Mouse (Mus musculus): Measurements from ENCODE around the gene Nuak2. TPM values are rescaled to one million over a fixed set of nuclear protein-coding genes. Genes with fewer than 3 reads are reported as not detected.
"Not testable (repeated sequence)": the region's sequence is repeated elsewhere in the genome, so short reads cannot be mapped to it uniquely, and the experiment has no call there.

Nuak2 gene
- polyA plus RNA-seq (2015; fragmentation: Nextera tagmentation; extraction: Ambion mirVana): 11.1 and 12.8 TPM in 2 replicates

DNA sequence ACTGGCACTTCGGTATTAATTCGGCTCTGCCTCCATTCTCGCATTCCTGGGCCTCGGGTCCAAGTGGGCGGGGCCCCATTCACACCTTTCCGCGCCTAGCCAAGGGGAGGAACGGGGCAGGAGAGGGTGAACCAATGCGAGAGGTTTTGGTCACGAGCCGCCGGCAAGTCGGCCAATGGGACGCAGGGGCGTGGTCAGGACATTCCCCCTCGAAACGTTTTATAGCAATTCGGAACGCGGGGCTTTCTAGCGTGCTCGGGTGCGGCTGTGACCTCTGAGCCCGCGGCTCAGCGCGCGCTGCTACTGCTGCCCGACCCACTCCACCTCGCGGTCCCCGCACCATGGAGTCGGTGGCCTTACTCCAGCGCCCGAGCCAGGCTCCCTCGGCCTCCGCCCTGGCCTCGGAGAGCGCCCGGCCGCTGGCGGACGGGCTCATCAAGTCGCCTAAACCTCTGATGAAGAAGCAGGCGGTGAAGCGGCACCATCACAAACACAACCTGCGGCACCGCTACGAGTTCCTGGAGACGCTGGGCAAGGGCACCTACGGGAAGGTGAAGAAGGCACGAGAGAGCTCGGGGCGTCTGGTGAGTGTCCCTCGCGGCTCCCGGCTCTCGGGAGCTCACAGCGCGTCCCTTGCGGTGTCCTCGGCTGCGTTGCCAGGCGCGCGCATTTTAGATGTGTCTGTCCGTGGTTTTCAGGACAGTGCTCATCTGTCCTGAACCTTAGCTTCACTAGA, at the start of gene Nuak2:
Gene Nuak2 (plus strand): TSS at position 238 of the 736 bp plus-strand sequence.
- peak; percentile 93 for ATAC-seq
- peak within 1 kb of the TSS; percentile 57 for H3K27ac ChIP-seq (ENCODE audit: low read depth, low read length)

DNA sequence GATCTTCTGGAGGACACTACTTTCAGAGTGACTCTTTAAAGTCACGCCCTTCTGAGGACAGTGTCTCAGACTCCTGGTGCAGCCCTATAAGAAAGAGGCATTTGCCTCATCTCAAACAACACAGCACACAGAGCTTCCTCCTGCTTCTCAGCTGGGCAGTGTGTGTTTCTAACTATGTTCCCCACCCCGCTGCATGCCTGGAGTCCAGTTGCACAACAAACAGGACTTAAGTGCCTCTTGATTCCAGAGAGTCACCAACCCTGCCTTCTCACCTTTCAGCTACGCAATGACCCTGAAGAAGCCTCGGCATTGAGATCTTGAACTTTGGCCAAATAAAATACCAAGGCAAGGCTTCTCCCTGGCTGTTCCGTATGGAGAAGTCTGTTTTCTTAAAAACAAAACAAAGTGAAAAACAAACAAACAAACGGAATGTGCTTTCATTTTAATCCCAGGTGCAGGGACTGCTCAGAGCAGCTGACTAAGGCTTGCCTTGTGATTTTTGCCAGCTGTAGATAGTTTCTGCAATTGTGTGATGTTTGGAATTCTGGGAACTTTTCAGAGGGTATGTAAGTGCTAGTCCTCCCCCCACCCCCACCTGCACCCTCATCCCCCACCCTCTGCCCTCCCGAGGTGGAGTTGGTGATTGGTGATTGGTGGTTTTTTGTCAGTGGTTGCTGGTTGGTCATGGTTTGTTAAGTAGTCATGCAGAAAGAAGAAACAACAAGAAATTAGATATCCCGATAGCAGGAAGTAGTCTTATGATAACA, 49.0 kb upstream of the Nuak2 start:
- ATAC-seq: no peak
- Histone ChIP-seq H3K9ac (ENCODE audit: low read depth, low read length) (no peak overlapping the region), H3K4me2 (ENCODE audit: low read length) (no peak overlapping the region), H3K4me1 (ENCODE audit: control insufficient read depth, insufficient read depth, low read depth, low read length) (no peaks in the 10 kb centered on the region; the same call in none of the 2 replicates), H3K9me3 (ENCODE audit: control insufficient read depth, low read length) (no peaks in the 10 kb centered on the region), H3K4me3 (ENCODE audit: low read length) (no peak overlapping the region), H3K36me3 (ENCODE audit: control insufficient read depth, insufficient read depth, low read length) (no peaks in the 10 kb centered on the region), H3K27me3 (replicated peaks; ENCODE audit: control insufficient read depth, insufficient read depth, low read length) (no peaks in the 10 kb centered on the region), H3K27ac (ENCODE audit: low read depth, low read length) (no peak overlapping the region)
- WGBS: 61% methylated on average over 8 of the region's 8 CpGs

More for the DNA sequence above, at the start of gene Nuak2:
- Histone ChIP-seq H3K9me3 (ENCODE audit: control insufficient read depth, low read length) (no peaks in the 10 kb centered on the region), H3K9ac (ENCODE audit: low read depth, low read length) (peak within 1 kb of the TSS; percentile 74), H3K4me1 (ENCODE audit: control insufficient read depth, insufficient read depth, low read depth, low read length) (peaks cover 36% of the 10 kb centered on the region), H3K4me2 (ENCODE audit: low read length) (peak within 1 kb of the TSS; percentile 93), H3K4me3 (ENCODE audit: low read length) (peak within 1 kb of the TSS; percentile 63), H3K36me3 (ENCODE audit: control insufficient read depth, insufficient read depth, low read length) (no peaks in the 10 kb centered on the region), H3K27me3 (replicated peaks; ENCODE audit: control insufficient read depth, insufficient read depth, low read length) (no peaks in the 10 kb centered on the region)
- WGBS: under 1% methylated on average over 66 of the region's 67 CpGs

DNA sequence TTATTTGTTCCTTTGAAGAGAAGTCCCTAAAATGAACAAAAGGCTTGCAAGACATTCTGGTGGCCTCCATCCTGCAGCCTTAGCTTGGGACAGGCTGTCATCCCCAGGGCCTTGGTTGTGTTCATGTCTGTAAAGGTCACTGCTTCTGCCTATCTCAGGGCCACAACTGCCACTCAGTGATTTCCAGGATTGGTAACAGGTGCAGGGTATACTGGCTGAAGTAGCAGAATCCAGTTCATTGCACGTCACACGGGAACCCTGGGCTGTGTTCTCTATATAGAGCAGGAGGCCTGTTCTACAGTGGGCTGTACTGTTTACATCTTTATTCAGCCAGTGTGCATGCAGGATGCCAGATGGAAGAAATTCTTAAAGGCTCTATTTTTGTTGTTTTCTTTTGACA, 48.0 kb upstream of the Nuak2 start:
- no peaks in the 10 kb centered on the region for H3K27me3 ChIP-seq (replicated peaks; ENCODE audit: control insufficient read depth, insufficient read depth, low read length)
- H3K4me3 ChIP-seq (ENCODE audit: low read length): no peak overlapping the region
- no peak overlapping the region for H3K4me2 ChIP-seq (ENCODE audit: low read length)
- no peaks in the 10 kb centered on the region for H3K9me3 ChIP-seq (ENCODE audit: control insufficient read depth, low read length)
- no peaks in the 10 kb centered on the region; the same call in none of the 2 replicates for H3K4me1 ChIP-seq (ENCODE audit: control insufficient read depth, insufficient read depth, low read depth, low read length)
- no peaks in the 10 kb centered on the region for H3K36me3 ChIP-seq (ENCODE audit: control insufficient read depth, insufficient read depth, low read length)
- no peak for ATAC-seq
- WGBS: 45% methylated on average over 2 of the region's 2 CpGs
- H3K27ac ChIP-seq (ENCODE audit: low read depth, low read length): no peak overlapping the region
- H3K9ac ChIP-seq (ENCODE audit: low read depth, low read length): no peak overlapping the region

DNA sequence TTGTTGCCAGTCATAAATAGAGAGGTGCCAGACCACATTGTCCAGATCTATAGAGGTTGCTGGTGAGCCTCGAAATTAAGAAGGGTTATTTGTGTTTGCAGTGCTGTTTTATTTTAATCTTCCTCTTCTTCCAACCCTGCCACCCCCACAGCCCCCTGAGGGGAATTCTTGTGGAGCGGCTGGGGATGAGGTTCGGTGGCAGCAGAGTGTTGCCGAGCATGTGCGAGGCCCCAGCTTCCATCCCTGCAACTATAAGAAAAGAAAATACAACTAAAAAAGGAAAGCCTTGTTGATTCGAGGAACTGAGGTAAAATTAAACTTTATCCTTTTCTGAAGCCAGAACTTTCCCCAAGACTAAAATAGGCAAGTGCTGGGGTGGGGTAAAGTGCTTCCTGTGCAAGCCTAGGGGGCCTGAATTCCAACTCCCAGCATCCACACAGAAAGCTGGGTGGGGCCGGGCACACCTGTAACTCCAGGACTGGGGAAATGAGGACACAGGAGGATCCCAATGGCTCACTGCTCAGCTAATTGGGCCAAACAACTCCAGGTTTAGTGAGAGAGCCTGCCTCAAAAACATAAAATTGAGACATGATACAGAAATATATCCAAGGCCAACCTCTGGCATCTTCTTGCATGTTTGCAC, 47.4 kb upstream of the Nuak2 start:
- H3K4me2 ChIP-seq (ENCODE audit: low read length): no peak overlapping the region
- no peaks in the 10 kb centered on the region for H3K27me3 ChIP-seq (replicated peaks; ENCODE audit: control insufficient read depth, insufficient read depth, low read length)
- no peak overlapping the region for H3K27ac ChIP-seq (ENCODE audit: low read depth, low read length)
- H3K9ac ChIP-seq (ENCODE audit: low read depth, low read length): no peak overlapping the region
- no peaks in the 10 kb centered on the region for H3K9me3 ChIP-seq (ENCODE audit: control insufficient read depth, low read length)
- WGBS: 69% methylated on average over 7 of the region's 7 CpGs
- ATAC-seq: no peak
- H3K4me3 ChIP-seq (ENCODE audit: low read length): no peak overlapping the region
- no peaks in the 10 kb centered on the region for H3K36me3 ChIP-seq (ENCODE audit: control insufficient read depth, insufficient read depth, low read length)
- no peaks in the 10 kb centered on the region; the same call in none of the 2 replicates for H3K4me1 ChIP-seq (ENCODE audit: control insufficient read depth, insufficient read depth, low read depth, low read length)

DNA sequence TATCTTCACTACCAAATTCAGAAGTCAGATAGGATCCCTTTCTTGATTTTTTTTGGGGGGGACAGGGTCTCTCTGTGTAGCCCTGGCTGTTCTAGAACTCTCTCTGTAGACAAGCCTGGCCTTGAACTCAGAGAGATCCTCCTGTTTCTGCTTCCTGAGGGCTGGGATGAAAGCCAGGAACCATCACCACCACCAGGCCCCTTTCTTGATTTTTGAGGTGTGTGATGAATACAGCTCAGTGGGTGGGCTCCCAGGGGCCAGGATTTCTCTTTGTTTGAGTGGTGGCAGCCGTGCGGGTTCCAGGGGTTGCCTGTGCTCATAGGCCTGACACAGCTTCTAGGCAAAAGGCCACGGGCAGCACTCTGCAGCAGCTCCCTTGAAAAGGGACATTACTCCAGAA, 44.7 kb upstream of the Nuak2 start:
- H3K9ac ChIP-seq (ENCODE audit: low read depth, low read length): no peak overlapping the region
- WGBS: 42% methylated on average over 3 of the region's 3 CpGs
- no peak for ATAC-seq

DNA sequence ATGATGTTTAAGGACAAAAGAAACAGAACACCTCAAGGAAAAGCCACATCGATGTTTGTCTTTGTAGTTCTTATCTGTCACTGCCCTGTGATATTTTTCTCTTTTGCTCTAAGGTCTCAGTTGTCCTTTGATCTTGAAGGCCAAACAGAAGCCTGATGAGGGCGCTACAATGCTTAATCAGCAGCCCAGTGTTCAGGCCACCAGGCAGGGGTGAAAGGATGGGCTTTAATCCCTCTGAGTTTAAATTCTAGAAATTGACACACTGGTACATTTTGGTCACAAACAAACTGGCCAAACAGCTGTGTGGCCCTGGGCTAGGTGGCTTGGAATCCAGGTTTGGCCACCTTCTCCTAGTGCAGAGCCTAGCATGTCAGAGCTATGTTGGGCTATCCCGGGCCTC, 39.2 kb upstream of the Nuak2 start:
- no peak for ATAC-seq
- Histone ChIP-seq H3K4me2 (ENCODE audit: low read length) (no peak overlapping the region), H3K4me3 (ENCODE audit: low read length) (no peak overlapping the region), H3K36me3 (ENCODE audit: control insufficient read depth, insufficient read depth, low read length) (no peaks in the 10 kb centered on the region), H3K9me3 (ENCODE audit: control insufficient read depth, low read length) (no peaks in the 10 kb centered on the region), H3K4me1 (ENCODE audit: control insufficient read depth, insufficient read depth, low read depth, low read length) (peaks cover 3% of the 10 kb centered on the region), H3K9ac (ENCODE audit: low read depth, low read length) (no peak overlapping the region), H3K27ac (ENCODE audit: low read depth, low read length) (no peak overlapping the region), H3K27me3 (replicated peaks; ENCODE audit: control insufficient read depth, insufficient read depth, low read length) (no peaks in the 10 kb centered on the region)
- WGBS: 84% methylated on average over 3 of the region's 3 CpGs

More for the DNA sequence above, 44.7 kb upstream of the Nuak2 start:
- no peak overlapping the region for H3K4me3 ChIP-seq (ENCODE audit: low read length)
- H3K27ac ChIP-seq (ENCODE audit: low read depth, low read length): no peak overlapping the region
- H3K9me3 ChIP-seq (ENCODE audit: control insufficient read depth, low read length): no peaks in the 10 kb centered on the region
- H3K36me3 ChIP-seq (ENCODE audit: control insufficient read depth, insufficient read depth, low read length): no peaks in the 10 kb centered on the region
- H3K27me3 ChIP-seq (replicated peaks; ENCODE audit: control insufficient read depth, insufficient read depth, low read length): no peaks in the 10 kb centered on the region
- H3K4me1 ChIP-seq (ENCODE audit: control insufficient read depth, insufficient read depth, low read depth, low read length): no peaks in the 10 kb centered on the region; the same call in none of the 2 replicates
- H3K4me2 ChIP-seq (ENCODE audit: low read length): no peak overlapping the region

DNA sequence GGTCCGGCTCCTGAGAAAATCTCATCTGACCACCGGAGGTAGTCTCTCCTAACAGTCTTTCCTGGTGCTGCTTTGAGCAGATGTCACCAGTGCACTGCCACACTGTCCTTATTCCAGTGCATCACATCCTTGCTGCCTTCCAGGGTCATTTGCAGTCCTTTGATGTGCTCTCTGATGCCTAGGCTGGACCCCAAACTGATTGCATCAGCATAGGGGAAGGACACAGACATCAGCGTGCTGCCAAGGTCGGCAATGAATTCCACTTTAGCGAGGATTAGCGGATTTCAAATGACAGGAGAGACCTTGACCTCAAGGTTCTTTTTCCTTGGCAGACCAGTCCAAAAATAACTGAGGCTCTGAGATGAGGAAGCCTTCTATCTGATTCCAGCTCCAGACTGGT, 38.8 kb upstream of the Nuak2 start:
- no peak overlapping the region for H3K4me3 ChIP-seq (ENCODE audit: low read length)
- no peak for ATAC-seq
- H3K4me1 ChIP-seq (ENCODE audit: control insufficient read depth, insufficient read depth, low read depth, low read length): peaks cover 8% of the 10 kb centered on the region
- no peaks in the 10 kb centered on the region for H3K36me3 ChIP-seq (ENCODE audit: control insufficient read depth, insufficient read depth, low read length)
- no peaks in the 10 kb centered on the region for H3K27me3 ChIP-seq (replicated peaks; ENCODE audit: control insufficient read depth, insufficient read depth, low read length)
- no peak overlapping the region for H3K9ac ChIP-seq (ENCODE audit: low read depth, low read length)
- no peak overlapping the region for H3K27ac ChIP-seq (ENCODE audit: low read depth, low read length)
- no peaks in the 10 kb centered on the region for H3K9me3 ChIP-seq (ENCODE audit: control insufficient read depth, low read length)
- no peak overlapping the region for H3K4me2 ChIP-seq (ENCODE audit: low read length)
- 72% methylated on average over 6 of the region's 6 CpGs for WGBS

DNA sequence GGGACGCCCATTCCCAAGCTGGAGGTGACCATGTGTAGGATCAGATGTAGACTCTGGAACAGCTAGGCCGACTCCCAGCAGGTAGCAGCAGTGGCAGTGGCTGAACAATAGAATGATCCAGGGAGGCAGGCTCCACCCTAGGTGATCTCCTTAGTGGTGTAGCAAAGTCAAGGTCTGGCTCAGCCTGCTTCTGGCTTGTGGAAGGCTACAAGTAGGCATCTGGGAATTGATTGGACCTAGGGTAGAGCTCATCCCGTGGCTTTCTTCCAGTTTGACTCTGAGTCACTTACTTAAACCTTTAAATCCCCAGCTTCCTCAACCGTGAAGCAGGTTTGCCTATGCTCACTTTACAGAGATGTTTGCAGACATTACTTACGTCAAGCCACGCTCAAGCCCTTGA, 35.3 kb upstream of the Nuak2 start:
- H3K4me1 ChIP-seq (ENCODE audit: control insufficient read depth, insufficient read depth, low read depth, low read length): peaks cover 18% of the 10 kb centered on the region

More for the DNA sequence above, 35.3 kb upstream of the Nuak2 start:
- not testable (repeated sequence) for H3K4me3 ChIP-seq (ENCODE audit: low read length); H3K4me2 ChIP-seq (ENCODE audit: low read length); ATAC-seq; H3K36me3 ChIP-seq (ENCODE audit: control insufficient read depth, insufficient read depth, low read length); H3K9me3 ChIP-seq (ENCODE audit: control insufficient read depth, low read length); H3K9ac ChIP-seq (ENCODE audit: low read depth, low read length); H3K27me3 ChIP-seq (replicated peaks; ENCODE audit: control insufficient read depth, insufficient read depth, low read length); H3K27ac ChIP-seq (ENCODE audit: low read depth, low read length)
- WGBS: 74% methylated on average over 6 of the region's 6 CpGs
